ENCODE assay signal across 21 mouse cellular contexts in the genomic region with DNA sequence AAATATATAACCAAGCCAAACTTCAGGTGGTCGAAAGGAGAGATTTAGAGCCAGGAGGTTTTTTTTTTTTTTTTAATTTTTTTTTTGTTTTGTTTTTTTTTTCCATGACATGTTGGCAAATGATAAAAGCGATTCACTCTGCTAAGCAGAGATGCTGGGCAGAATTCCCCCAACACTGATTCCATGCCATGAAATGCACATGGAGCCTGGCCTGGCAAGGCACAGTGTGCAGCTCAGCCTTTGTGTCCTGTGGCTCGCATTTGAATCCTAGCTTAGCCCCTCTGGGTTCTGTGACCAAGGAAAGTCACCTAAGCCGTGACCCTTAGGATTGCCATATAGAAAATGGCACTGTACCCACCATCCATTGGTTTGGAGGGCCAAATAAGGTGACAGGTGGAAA.
DNase-seq lines count a peak whose midpoint lies in the region; ATAC-seq and TF ChIP-seq lines count a peak whose summit lies in the region.
"Had no signal": no experiment of that assay in that cellular context is flagged by ENCODE, and none has a peak within 500 bp of the region (broad histone marks: within the 10 kb centered on the region; RNA-seq: fewer than 3 reads in every experiment).

No protein-coding gene starts in this region.

- dilution Hi-C loops in CH12.LX (cut with MboI; ENCODE audit: extremely low pct_ligation_motif_present, extremely low pct_unique_long_range_greater_than_20kb, low sequenced_read_pairs), result no loop called here

- H3K4me3 ChIP-seq in gastrocnemius, adult 2 months, result no peak overlapping the region
- H3K4me3 ChIP-seq in midbrain, embryonic 14.5 days (replicated peaks; ENCODE audit: low read depth, low read length), result no peak overlapping the region
- H3K4me3 ChIP-seq in midbrain, embryonic 10.5 days, result no peak overlapping the region
- no peak overlapping the region for H3K4me3 ChIP-seq in CH12.LX (replicated peaks in 1 of 3; ENCODE audit: low read depth in 2 of 3, low read length in 2 of 3, poor library complexity in 1 of 3)
- H3K4me3 ChIP-seq: embryonic facial prominence, embryonic 10.5 days; heart, adult 2 months; heart, embryonic 15.5 days had no signal

- TF ChIP-seq EP300 in CH12.LX (IDR thresholded peaks at IDR 0.05; ENCODE audit: low read length), result no peak

- H3K79me2 ChIP-seq in CH12.LX (replicated peaks; ENCODE audit: control insufficient read depth, extremely low read depth, insufficient read depth, poor library complexity, severe bottlenecking), result peaks cover 86% of the 10 kb centered on the region

- 0 out of 2 replicates have a peak, but pooled peaks cover 2% of the 10 kb centered on the region for H3K4me1 ChIP-seq in midbrain, embryonic 14.5 days (ENCODE audit: control insufficient read depth, insufficient read depth, low read length)
- no peaks in the 10 kb centered on the region; the same call in 1 of the 2 replicates for H3K4me1 ChIP-seq in midbrain, embryonic 10.5 days
- H3K4me1 ChIP-seq in CH12.LX (ENCODE audit: control insufficient read depth in 1 of 2, insufficient read depth in 2 of 2), result peaks cover 33 to 89% of the 10 kb centered on the region in 2 experiments
- H3K4me1 ChIP-seq: heart, embryonic 15.5 days had no signal

- TF ChIP-seq POLR2A in CH12.LX (IDR thresholded peaks at IDR 0.05; ENCODE audit: low read depth, low read length), result no peak

- H3K27ac ChIP-seq in gastrocnemius, adult 2 months, result peak overlapping the region; percentile 36; the same call in 1 of the 2 replicates
- H3K27ac ChIP-seq in midbrain, embryonic 14.5 days (replicated peaks; ENCODE audit: low read depth, low read length), result no peak overlapping the region
- no peak overlapping the region for H3K27ac ChIP-seq in midbrain, embryonic 10.5 days (replicated peaks)
- no peak overlapping the region for H3K27ac ChIP-seq in CH12.LX (ENCODE audit: insufficient read depth, low read depth)
- H3K27ac ChIP-seq: embryonic facial prominence, embryonic 10.5 days; heart, adult 2 months; heart, embryonic 15.5 days; hindbrain, embryonic 14.5 days had no signal

- 85% methylated on average over 4 of the region's 4 CpGs for WGBS in midbrain, embryonic 14.5 days
- WGBS in midbrain, embryonic 10.5 days, result 89% methylated on average over 4 of the region's 4 CpGs

- intact Hi-C loops in gastrocnemius, adult 2 months (cut with DNase I), result no loop called here

- no peaks in the 10 kb centered on the region for H3K27me3 ChIP-seq in midbrain, embryonic 14.5 days (ENCODE audit: control insufficient read depth, insufficient read depth, low read length)
- H3K27me3 ChIP-seq in midbrain, embryonic 10.5 days (ENCODE audit: low read depth, poor library complexity, severe bottlenecking), result no peaks in the 10 kb centered on the region
- no peaks in the 10 kb centered on the region for H3K27me3 ChIP-seq in CH12.LX (replicated peaks)
- H3K27me3 ChIP-seq: heart, embryonic 15.5 days had no signal

- no peak for TF ChIP-seq CTCF in gastrocnemius, adult 2 months (IDR thresholded peaks at IDR 0.05)
- TF ChIP-seq CTCF in CH12.LX (conservative IDR thresholded peaks at IDR 0.05 in 1 of 2, IDR thresholded peaks at IDR 0.05 in 1 of 2; ENCODE audit: low read depth in 2 of 2, low read length in 2 of 2), result no peak

- no peak for TF ChIP-seq RAD21 in CH12.LX (IDR thresholded peaks at IDR 0.05; ENCODE audit: low read depth, low read length)

- in situ Hi-C loops in CH12.LX (cut with MboI; ENCODE audit: low pct_ligation_motif_present, low pct_unique_long_range_greater_than_20kb, low sequenced_read_pairs), result no loop called here

- H3K9me3 ChIP-seq in midbrain, embryonic 14.5 days (ENCODE audit: control insufficient read depth, low read length), result no peaks in the 10 kb centered on the region
- H3K9me3 ChIP-seq in midbrain, embryonic 10.5 days (replicated peaks), result no peaks in the 10 kb centered on the region
- H3K9me3 ChIP-seq in CH12.LX (replicated peaks; ENCODE audit: low read length), result no peaks in the 10 kb centered on the region
- H3K9me3 ChIP-seq: embryonic facial prominence, embryonic 10.5 days; heart, embryonic 15.5 days had no signal

- no peak overlapping the region for H3K4me2 ChIP-seq in midbrain, embryonic 14.5 days (ENCODE audit: low read length)
- no peak overlapping the region for H3K4me2 ChIP-seq in CH12.LX (ENCODE audit: insufficient read depth, low read depth, poor library complexity, severe bottlenecking)
- H3K4me2 ChIP-seq: heart, embryonic 11.5 days; heart, embryonic 15.5 days; hindbrain, embryonic 14.5 days had no signal

- peak; percentile 53 to 66 for DNase-seq in cerebellum, postnatal 10 days
- no peak for DNase-seq in cerebellum, adult 11 months
- DNase-seq in gastrocnemius, adult 2 months, result no peak
- no peak for DNase-seq in gastrocnemius, adult 18-20 months (ENCODE audit: low spot score)
- peak; percentile 35 for DNase-seq in midbrain, embryonic 14.5 days
- DNase-seq in midbrain, embryonic 10.5 days (ENCODE audit: low spot score), result no peak
- DNase-seq in CH12.LX (ENCODE audit: extremely low read depth), result no peak
- no peak for DNase-seq in frontal cortex, adult 2 months (ENCODE audit: extremely low spot score in 1 of 2, low spot score in 1 of 2)
- DNase-seq: adrenal gland, postnatal 10 days; B cell, adult 2 months; cerebellum, adult 18-20 months; cerebellum, adult 9-11 months; gastrocnemius, postnatal 14 days; heart, adult 2 months; heart, postnatal 14 days had no signal

- no peak for ATAC-seq in midbrain, embryonic 14.5 days (ENCODE audit: low FRiP score, low TSS enrichment)
- ATAC-seq: CD4-positive, CD25-positive, alpha-beta regulatory T cell, adult 4 months; intestine, embryonic 16.5 days had no signal

- no peaks in the 10 kb centered on the region for H3K36me3 ChIP-seq in midbrain, embryonic 14.5 days (ENCODE audit: control insufficient read depth, insufficient read depth, low read length)
- H3K36me3 ChIP-seq in midbrain, embryonic 10.5 days, result no peaks in the 10 kb centered on the region
- peaks cover 31 to 75% of the 10 kb centered on the region in 2 experiments for H3K36me3 ChIP-seq in CH12.LX (replicated peaks in 1 of 2; ENCODE audit: control insufficient read depth in 1 of 2, insufficient read depth in 1 of 2, low read length in 1 of 2)
- H3K36me3 ChIP-seq: embryonic facial prominence, embryonic 10.5 days; heart, embryonic 15.5 days had no signal

- no peak overlapping the region for H3K9ac ChIP-seq in midbrain, embryonic 14.5 days (replicated peaks; ENCODE audit: low read length)
- H3K9ac ChIP-seq in CH12.LX (ENCODE audit: insufficient read depth, low read depth), result no peak overlapping the region
- H3K9ac ChIP-seq: heart, embryonic 15.5 days; hindbrain, embryonic 14.5 days had no signal

TF ChIP-seq in CH12.LX, 34 proteins besides CTCF, POLR2A, EP300 and RAD21:
- TF ChIP-seq PAX5 (IDR thresholded peaks at IDR 0.05; ENCODE audit: low read length) (no peak), MXI1 (IDR thresholded peaks at IDR 0.05; ENCODE audit: low read depth, low read length) (0 out of 2 replicates have a peak, but pooled peaks have one; percentile 9), ZNF384 (IDR thresholded peaks at IDR 0.05; ENCODE audit: low read depth, low read length) (peak; percentile 63; the same call in 1 of the 2 replicates)

Comparison
In these comparisons a context has a peak if more than half of its experiments do, and no peak if none do; other contexts are left out.
1. DNase-seq: peak in cerebellum, postnatal 10 days (2 of 2) and midbrain, embryonic 14.5 days (single experiment); none in cerebellum, adult 11 months (single experiment), gastrocnemius, adult 2 months (single experiment), gastrocnemius, adult 18-20 months (single experiment), midbrain, embryonic 10.5 days (single experiment), CH12.LX (single experiment) and frontal cortex, adult 2 months (0 of 2).